Mouse (Mus musculus) common myeloid progenitor, adult 5-6 weeks (primary cell): ENCODE measurements around the gene Sec24d. TPM values are rescaled to one million over a fixed set of nuclear protein-coding genes. Genes with fewer than 3 reads are reported as not detected.
A peak's percentile ranks its signal among the peaks of the same experiment; 100 is the strongest.
"Not testable (repeated sequence)": the region's sequence is repeated elsewhere in the genome, so short reads cannot be mapped to it uniquely, and the experiment has no call there.

Experiments used
- ATAC-seq: replicated peaks from 2 replicates; pipeline ENCODE4 v1.8.0; 2016; ENCODE audit warnings: low read depth, mild to moderate bottlenecking, moderate TSS enrichment, inconsistent platforms; ENCODE audit not compliant: poor library complexity, severe bottlenecking
- total RNA-seq: library from RNA; stranded (forward); fragments of 200-1000, 187-1606 nt; gene quantifications from 2 replicates; pipeline ENCODE4 v1.2.3, GENCODE M21; 2017

Sec24d gene
- total RNA-seq, 1 experiment from 2014 or later = 19.9 TPM

- ATAC-seq = no peak
Measured at GRCm38 (mm10) chr3:123335480-123335879, 68.2 kb downstream of the Sec24d start.

GRCm38 (mm10) chr3:123336455-123336854 lies 69.2 kb downstream of the Sec24d start:
- no peak for ATAC-seq

DNA sequence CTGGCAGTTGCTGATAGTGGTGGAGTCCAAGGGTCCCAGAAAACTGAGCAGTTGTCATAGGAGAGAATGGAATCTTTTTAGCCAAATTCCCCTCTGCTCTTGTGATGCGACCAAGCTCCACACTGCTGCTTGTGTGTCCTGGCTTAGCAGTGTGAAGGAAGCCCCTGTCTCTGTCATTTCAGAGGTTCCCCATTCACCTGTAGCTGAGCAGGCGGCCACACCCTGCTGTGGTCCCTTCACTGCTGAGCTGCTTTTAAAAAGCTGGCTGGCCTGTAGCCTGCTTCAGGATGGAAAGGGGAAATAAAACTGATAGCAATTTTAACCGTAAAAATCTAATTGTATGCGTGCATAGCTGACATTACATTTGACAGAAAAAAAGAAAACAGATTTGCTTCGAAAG lies 69.7 kb downstream of the Sec24d start:
- ATAC-seq = peak; percentile 40

GRCm38 (mm10) chr3:123337853-123338252 lies 70.6 kb downstream of the Sec24d start:
- ATAC-seq = no peak

- no peak for ATAC-seq
Measured at GRCm38 (mm10) chr3:123338666-123339195, 71.5 kb downstream of the Sec24d start.

GRCm38 (mm10) chr3:123341049-123341448 lies 73.8 kb downstream of the Sec24d start:
- no peak for ATAC-seq

DNA sequence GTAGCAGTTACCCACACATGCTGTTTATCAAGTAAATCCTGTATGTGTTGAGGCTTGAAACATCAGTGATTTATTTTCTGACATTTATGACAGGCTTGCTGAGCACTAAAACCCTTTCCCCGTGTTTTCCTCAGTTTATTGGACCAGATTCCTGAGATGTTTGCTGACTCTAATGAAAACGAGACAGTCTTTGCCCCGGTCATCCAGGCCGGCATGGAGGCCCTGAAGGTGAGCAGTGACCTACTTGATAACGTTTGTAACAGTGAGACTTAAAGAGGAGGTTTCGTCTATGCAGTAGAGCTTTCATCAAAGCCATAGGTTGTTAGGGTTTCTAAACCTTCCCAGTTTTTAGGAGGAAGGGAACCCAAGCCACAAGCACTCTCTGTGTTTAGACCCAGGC lies 76.4 kb downstream of the Sec24d start:
- no peak for ATAC-seq

DNA sequence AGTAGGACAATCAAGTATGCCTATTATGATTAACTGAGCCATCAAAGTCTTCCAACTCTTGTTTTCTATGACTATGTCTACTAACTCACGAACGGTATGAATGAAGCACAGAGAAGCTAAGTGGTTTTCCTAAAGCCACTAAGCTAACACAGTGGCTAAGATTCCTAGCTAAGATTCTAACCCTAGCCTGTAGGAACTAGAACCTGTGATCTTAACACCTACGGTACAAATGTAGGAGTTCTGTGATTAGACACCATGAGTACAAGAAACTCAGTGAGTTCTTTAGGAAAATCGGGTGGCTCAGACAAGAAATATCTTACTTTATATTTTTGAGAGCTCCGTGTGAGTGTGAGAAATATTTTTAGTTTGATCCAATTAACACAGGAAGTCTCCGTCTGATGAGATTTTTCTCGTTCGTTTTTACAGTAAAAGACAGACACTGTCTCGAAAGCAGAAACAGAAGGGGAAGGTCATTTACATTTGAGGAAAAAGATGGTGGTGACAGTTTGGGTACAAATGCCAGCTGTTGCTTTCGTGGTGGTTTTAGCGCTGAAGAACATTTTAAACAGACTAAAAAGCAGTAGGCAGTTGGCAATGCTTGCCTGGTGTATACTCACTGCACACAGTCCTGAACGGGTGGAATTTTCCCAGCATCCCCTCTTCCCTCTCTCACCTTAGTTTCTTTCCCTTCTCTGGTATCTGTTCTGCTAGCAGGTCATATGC lies 81.0 kb downstream of the Sec24d start:
- ATAC-seq = no peak

GRCm38 (mm10) chr3:123350602-123351001 lies 83.3 kb downstream of the Sec24d start:
- peak; percentile 48; the same call in 1 of the 2 replicates for ATAC-seq

- no peak for ATAC-seq
Measured at GRCm38 (mm10) chr3:123351519-123351918, 84.3 kb downstream of the Sec24d start.

DNA sequence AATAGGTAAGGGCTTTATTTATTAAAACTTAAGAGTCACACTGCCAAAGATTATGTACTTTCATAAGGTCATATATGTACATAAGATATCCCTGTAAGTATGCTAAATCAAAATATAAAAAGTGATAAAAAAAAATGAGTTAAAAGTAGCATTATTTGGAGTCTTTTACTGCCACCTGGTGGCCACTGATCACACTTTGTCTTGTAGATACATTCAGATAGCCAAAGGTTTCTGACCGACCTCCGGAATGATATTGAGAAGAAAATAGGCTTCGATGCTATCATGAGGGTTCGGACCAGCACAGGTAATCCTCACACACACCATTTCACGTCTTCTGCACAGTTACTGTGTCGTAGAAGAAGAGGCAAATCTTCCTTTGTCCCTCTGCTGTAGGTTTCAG lies 85.9 kb downstream of the Sec24d start:
- ATAC-seq = peak; percentile 66

DNA sequence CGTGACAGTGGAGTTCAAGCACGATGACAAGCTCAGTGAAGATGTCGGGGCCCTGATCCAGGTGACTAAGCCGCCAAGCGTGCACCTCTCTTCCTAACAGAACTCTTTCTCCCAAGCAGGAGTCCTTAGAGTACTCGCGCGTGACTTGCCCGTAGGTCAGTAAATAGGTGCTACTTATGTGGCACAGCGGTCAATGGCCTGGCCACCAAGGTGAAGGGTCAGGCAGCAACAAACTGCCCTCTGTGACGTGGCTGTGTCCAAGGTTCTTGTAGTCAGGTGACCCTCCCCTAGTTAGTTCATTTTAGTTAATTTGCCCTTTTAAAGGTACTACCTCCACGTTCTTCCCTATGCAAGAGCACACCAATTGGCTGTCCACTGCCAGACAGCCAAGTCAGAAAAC lies 86.4 kb downstream of the Sec24d start:
- ATAC-seq = no peak

DNA sequence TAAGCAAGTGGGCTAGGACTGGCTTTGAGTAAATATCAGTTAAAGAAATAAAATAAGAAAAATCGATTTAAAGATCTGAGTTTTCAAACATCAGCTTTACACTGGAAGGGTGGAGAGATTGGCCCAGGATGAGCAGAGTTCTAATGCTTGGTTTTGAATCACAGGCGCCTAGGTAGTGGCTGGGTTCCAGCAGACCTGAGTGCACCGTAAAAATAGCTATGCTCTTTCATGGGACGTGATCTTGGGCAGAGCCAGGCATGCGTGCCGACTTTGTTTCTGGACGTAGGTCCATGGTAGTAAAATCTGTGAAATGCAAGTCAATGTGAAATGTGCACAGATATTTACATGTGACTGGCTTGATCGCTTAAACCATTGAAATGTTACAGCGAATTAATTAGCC lies 87.1 kb downstream of the Sec24d start:
- ATAC-seq = no peak

GRCm38 (mm10) chr3:123356377-123356991 lies 89.2 kb downstream of the Sec24d start:
- no peak for ATAC-seq

DNA sequence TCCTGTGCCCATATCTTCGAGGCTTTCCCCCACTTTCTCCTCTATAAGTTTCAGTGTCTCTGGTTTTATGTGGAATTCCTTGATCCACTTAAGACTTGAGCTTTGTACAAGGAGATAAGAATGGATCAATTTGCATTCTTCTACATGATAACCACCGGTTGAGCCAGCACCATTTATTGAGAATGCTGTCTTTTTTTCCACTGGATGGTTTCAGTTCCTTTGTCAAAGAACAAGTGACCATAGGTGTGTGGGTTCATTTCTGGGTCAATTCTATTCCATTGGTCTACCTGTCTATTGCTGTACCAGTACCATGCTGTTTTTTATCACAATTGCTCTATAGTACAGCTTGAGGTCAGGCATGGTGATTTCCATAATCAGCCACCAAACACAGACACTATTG lies 99.6 kb downstream of the Sec24d start:
- ATAC-seq = not testable (repeated sequence)

GRCm38 (mm10) chr3:123369161-123369560 lies 101.9 kb downstream of the Sec24d start:
- no peak for ATAC-seq

DNA sequence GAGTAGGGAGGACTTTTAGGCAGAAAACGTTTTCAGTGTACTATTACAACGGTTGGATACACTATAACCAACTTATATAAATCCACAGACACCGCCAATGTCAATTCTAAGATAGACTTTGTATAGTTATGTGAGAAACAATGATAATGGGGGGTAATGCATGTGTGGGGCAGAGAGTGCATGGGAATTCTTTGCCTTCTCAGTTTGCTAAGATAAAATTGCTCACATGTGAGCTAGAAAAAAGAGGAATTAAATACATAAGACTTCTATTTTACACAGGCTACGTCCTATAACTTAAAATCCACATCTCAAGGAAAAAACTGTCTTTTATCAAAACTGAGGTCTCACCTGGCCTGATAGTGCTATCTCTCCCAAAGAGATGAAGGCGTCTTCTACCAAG lies 103.7 kb downstream of the Sec24d start:
- ATAC-seq = no peak

- ATAC-seq = peak; percentile 42; the same call in 1 of the 2 replicates
Measured at GRCm38 (mm10) chr3:123371766-123372535, 104.7 kb downstream of the Sec24d start.

DNA sequence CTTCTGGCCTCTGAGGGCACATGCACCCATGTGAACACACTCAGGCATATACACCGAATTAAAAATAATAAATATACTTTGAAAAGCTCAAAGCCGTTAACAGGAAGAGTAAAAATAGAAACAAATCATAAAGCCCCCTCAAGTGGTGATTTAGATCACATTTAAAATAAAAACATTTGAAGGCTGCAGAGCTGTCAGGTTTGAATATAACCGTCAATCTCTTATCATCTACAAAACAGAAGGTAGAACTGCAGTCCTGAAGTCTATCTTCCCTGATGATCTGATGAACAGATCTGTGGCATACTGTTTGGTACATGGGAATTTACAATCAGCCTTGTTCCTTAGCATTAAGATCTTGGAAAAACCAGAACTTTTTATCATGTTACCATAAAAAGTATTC lies 109.3 kb downstream of the Sec24d start:
- no peak for ATAC-seq

- no peak for ATAC-seq
Measured at GRCm38 (mm10) chr3:123384435-123384834, 117.2 kb downstream of the Sec24d start.

DNA sequence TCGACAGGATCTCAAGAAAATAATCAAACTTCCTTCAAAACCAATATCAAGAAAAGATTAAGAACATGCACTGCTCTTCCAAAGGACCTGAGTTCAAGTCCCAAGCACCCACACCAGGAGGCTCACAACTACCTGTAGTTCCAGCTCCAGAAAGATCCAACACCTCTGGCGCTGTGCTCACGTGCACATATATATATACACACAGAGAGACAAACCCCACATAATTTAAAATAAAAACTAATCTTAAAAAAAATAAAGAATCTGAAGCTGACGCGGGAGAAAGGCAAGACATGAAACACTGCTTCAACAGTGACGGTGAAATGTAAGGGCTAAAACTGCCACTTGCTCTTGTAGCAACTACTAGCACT lies 117.8 kb downstream of the Sec24d start:
- ATAC-seq = no peak
